Mouse (Mus musculus): ENCODE results near the gene Kcnj6. TPM values are rescaled to one million over a fixed set of nuclear protein-coding genes. Genes with fewer than 3 reads are reported as not detected.

Kcnj6 gene
- polyA plus RNA-seq, 1 experiment from 2014 or later = 0.23 TPM

GRCm38 (mm10) chr16:94782110-94782946, 215.2 kb downstream of the Kcnj6 start:
- DNase-seq (ENCODE audit: low spot score) = no peak
- Histone ChIP-seq H3K27ac (no peak overlapping the region), H3K4me3 (no peak overlapping the region), H3K9me3 (no peaks in the 10 kb centered on the region), H3K36me3 (no peaks in the 10 kb centered on the region), H3K27me3 (ENCODE audit: insufficient read depth, poor library complexity, severe bottlenecking) (0 out of 2 replicates have a peak, but pooled peaks cover 2% of the 10 kb centered on the region), H3K4me1 (no peaks in the 10 kb centered on the region)
- 82% methylated on average over 24 of the region's 24 CpGs for WGBS

- no peak overlapping the region for H3K4me3 ChIP-seq
- WGBS = 65% methylated on average over 5 of the region's 5 CpGs
- no peaks in the 10 kb centered on the region for H3K36me3 ChIP-seq
- no peak for DNase-seq (ENCODE audit: low spot score)
- peaks cover 14% of the 10 kb centered on the region for H3K4me1 ChIP-seq
- H3K9me3 ChIP-seq = no peaks in the 10 kb centered on the region
- no peaks in the 10 kb centered on the region for H3K27me3 ChIP-seq (ENCODE audit: insufficient read depth, poor library complexity, severe bottlenecking)
- no peak overlapping the region for H3K27ac ChIP-seq
Measured at GRCm38 (mm10) chr16:94773928-94774327, 223.6 kb downstream of the Kcnj6 start.

GRCm38 (mm10) chr16:94767606-94768005, 229.9 kb downstream of the Kcnj6 start:
- H3K4me1 ChIP-seq = peaks cover 30% of the 10 kb centered on the region
- H3K27ac ChIP-seq = no peak overlapping the region
- no peak overlapping the region for H3K4me3 ChIP-seq
- no peak for DNase-seq (ENCODE audit: low spot score)
- no peaks in the 10 kb centered on the region for H3K36me3 ChIP-seq
- no peaks in the 10 kb centered on the region for H3K9me3 ChIP-seq
- no peaks in the 10 kb centered on the region for H3K27me3 ChIP-seq (ENCODE audit: insufficient read depth, poor library complexity, severe bottlenecking)
- WGBS = 69% methylated on average over 6 of the region's 6 CpGs

GRCm38 (mm10) chr16:94765129-94765528, 232.4 kb downstream of the Kcnj6 start:
- H3K4me3 ChIP-seq = 0 out of 2 replicates have a peak overlapping the region, but pooled peaks have one; percentile 12
- peaks cover 38% of the 10 kb centered on the region for H3K4me1 ChIP-seq
- no peaks in the 10 kb centered on the region for H3K36me3 ChIP-seq
- peak overlapping the region; percentile 92 for H3K27ac ChIP-seq
- no peaks in the 10 kb centered on the region for H3K27me3 ChIP-seq (ENCODE audit: insufficient read depth, poor library complexity, severe bottlenecking)
- no peaks in the 10 kb centered on the region for H3K9me3 ChIP-seq
- DNase-seq (ENCODE audit: low spot score) = peak; percentile 86
- 22% methylated on average over 8 of the region's 8 CpGs for WGBS

- H3K9me3 ChIP-seq = no peaks in the 10 kb centered on the region
- H3K27me3 ChIP-seq (ENCODE audit: insufficient read depth, poor library complexity, severe bottlenecking) = no peaks in the 10 kb centered on the region
- H3K4me3 ChIP-seq = no peak overlapping the region
- no peak for DNase-seq (ENCODE audit: low spot score)
- WGBS = 41% methylated on average over 7 of the region's 11 CpGs
- no peaks in the 10 kb centered on the region for H3K36me3 ChIP-seq
- H3K4me1 ChIP-seq = peaks cover 35% of the 10 kb centered on the region
- no peak overlapping the region for H3K27ac ChIP-seq
Measured at GRCm38 (mm10) chr16:94760732-94761131, 236.8 kb downstream of the Kcnj6 start.

- Histone ChIP-seq H3K36me3 (no peaks in the 10 kb centered on the region), H3K27me3 (ENCODE audit: insufficient read depth, poor library complexity, severe bottlenecking) (no peaks in the 10 kb centered on the region), H3K9me3 (no peaks in the 10 kb centered on the region), H3K4me3 (no peak overlapping the region), H3K4me1 (peaks cover 26% of the 10 kb centered on the region; the same call in 1 of the 2 replicates), H3K27ac (no peak overlapping the region)
- 84% methylated on average over 5 of the region's 5 CpGs for WGBS
- DNase-seq (ENCODE audit: low spot score) = no peak
Measured at GRCm38 (mm10) chr16:94759761-94760160, 237.7 kb downstream of the Kcnj6 start.

GRCm38 (mm10) chr16:94758606-94759005, 238.9 kb downstream of the Kcnj6 start:
- no peaks in the 10 kb centered on the region for H3K36me3 ChIP-seq
- DNase-seq (ENCODE audit: low spot score) = no peak
- H3K9me3 ChIP-seq = no peaks in the 10 kb centered on the region
- 33% methylated on average over 3 of the region's 3 CpGs for WGBS
- H3K4me1 ChIP-seq = peaks cover 21% of the 10 kb centered on the region; the same call in 1 of the 2 replicates
- H3K4me3 ChIP-seq = no peak overlapping the region
- 0 out of 2 replicates have a peak overlapping the region, but pooled peaks have one; percentile 16 for H3K27ac ChIP-seq
- no peaks in the 10 kb centered on the region for H3K27me3 ChIP-seq (ENCODE audit: insufficient read depth, poor library complexity, severe bottlenecking)

- no peak for DNase-seq (ENCODE audit: low spot score)
- Histone ChIP-seq H3K27me3 (ENCODE audit: insufficient read depth, poor library complexity, severe bottlenecking) (no peaks in the 10 kb centered on the region), H3K4me3 (no peak overlapping the region), H3K27ac (no peak overlapping the region), H3K9me3 (no peaks in the 10 kb centered on the region), H3K36me3 (no peaks in the 10 kb centered on the region), H3K4me1 (peaks cover 21% of the 10 kb centered on the region; the same call in 1 of the 2 replicates)
- WGBS = 72% methylated on average over 6 of the region's 6 CpGs
Measured at GRCm38 (mm10) chr16:94756352-94756751, 241.1 kb downstream of the Kcnj6 start.

- no peaks in the 10 kb centered on the region for H3K9me3 ChIP-seq
- 86% methylated on average over 1 of the region's 1 CpGs for WGBS
- H3K4me1 ChIP-seq = peaks cover 6% of the 10 kb centered on the region; the same call in 1 of the 2 replicates
- no peak overlapping the region for H3K4me3 ChIP-seq
- 0 out of 2 replicates have a peak, but pooled peaks cover 4% of the 10 kb centered on the region for H3K36me3 ChIP-seq
- DNase-seq (ENCODE audit: low spot score) = no peak
- H3K27ac ChIP-seq = no peak overlapping the region
- H3K27me3 ChIP-seq (ENCODE audit: insufficient read depth, poor library complexity, severe bottlenecking) = no peaks in the 10 kb centered on the region
Measured at GRCm38 (mm10) chr16:94753453-94753852, 244.0 kb downstream of the Kcnj6 start.

GRCm38 (mm10) chr16:94752781-94753180, 244.7 kb downstream of the Kcnj6 start:
- no peak for DNase-seq (ENCODE audit: low spot score)
- Histone ChIP-seq H3K36me3 (0 out of 2 replicates have a peak, but pooled peaks cover 4% of the 10 kb centered on the region), H3K27me3 (ENCODE audit: insufficient read depth, poor library complexity, severe bottlenecking) (no peaks in the 10 kb centered on the region), H3K9me3 (no peaks in the 10 kb centered on the region), H3K4me1 (no peaks in the 10 kb centered on the region; the same call in 1 of the 2 replicates), H3K27ac (no peak overlapping the region), H3K4me3 (no peak overlapping the region)
- 54% methylated on average over 10 of the region's 10 CpGs for WGBS

- WGBS = 79% methylated on average over 9 of the region's 9 CpGs
- Histone ChIP-seq H3K36me3 (peaks cover 4% of the 10 kb centered on the region; the same call in 1 of the 2 replicates), H3K4me3 (no peak overlapping the region), H3K27ac (no peak overlapping the region), H3K27me3 (ENCODE audit: insufficient read depth, poor library complexity, severe bottlenecking) (no peaks in the 10 kb centered on the region), H3K9me3 (no peaks in the 10 kb centered on the region), H3K4me1 (peaks cover 13% of the 10 kb centered on the region)
- no peak for DNase-seq (ENCODE audit: low spot score)
Measured at GRCm38 (mm10) chr16:94745016-94745415, 252.5 kb downstream of the Kcnj6 start.

GRCm38 (mm10) chr16:94743853-94744501, 253.5 kb downstream of the Kcnj6 start:
- no peaks in the 10 kb centered on the region for H3K9me3 ChIP-seq
- H3K36me3 ChIP-seq = peaks cover 4% of the 10 kb centered on the region; the same call in 1 of the 2 replicates
- peaks cover 13% of the 10 kb centered on the region for H3K4me1 ChIP-seq
- H3K27ac ChIP-seq = peak overlapping the region; percentile 69
- no peak for DNase-seq (ENCODE audit: low spot score)
- no peaks in the 10 kb centered on the region for H3K27me3 ChIP-seq (ENCODE audit: insufficient read depth, poor library complexity, severe bottlenecking)
- peak overlapping the region; percentile 45 for H3K4me3 ChIP-seq
- WGBS = 5% methylated on average over 11 of the region's 11 CpGs

- peaks cover 29% of the 10 kb centered on the region for H3K36me3 ChIP-seq
- no peak overlapping the region for H3K27ac ChIP-seq
- H3K27me3 ChIP-seq (ENCODE audit: insufficient read depth, poor library complexity, severe bottlenecking) = no peaks in the 10 kb centered on the region
- no peak for DNase-seq (ENCODE audit: low spot score)
- H3K4me3 ChIP-seq = no peak overlapping the region
- 81% methylated on average over 1 of the region's 1 CpGs for WGBS
- peaks cover 19% of the 10 kb centered on the region; the same call in 1 of the 2 replicates for H3K4me1 ChIP-seq
- H3K9me3 ChIP-seq = no peaks in the 10 kb centered on the region
Measured at GRCm38 (mm10) chr16:94737359-94737687, 260.2 kb downstream of the Kcnj6 start.
